Mouse (Mus musculus): ENCODE results near the gene Ybx2. TPM values are rescaled to one million over a fixed set of nuclear protein-coding genes. Genes with fewer than 3 reads are reported as not detected.

Ybx2 gene
- total RNA-seq, 2 experiments from 2014 or later = 5.1 to 6.4 TPM

Small RNA genes lying within 50 kb of the gene (microRNA-seq; reads per million reads assigned to microRNA genes)
- not detected for gene Gm44349

Other genes with a start within 250 kb of the Ybx2 start
- gene Tnfsf12, start 239.9 kb upstream of the Ybx2 start, total RNA-seq (2021) = 10 to 100 TPM; 22.3 to 22.9 TPM
- gene Tnfsfm13, start 239.7 kb upstream of the Ybx2 start, total RNA-seq (2021) = 1 to 10 TPM; 4.3 to 4.6 TPM
- gene Polr2a, start 177.2 kb upstream of the Ybx2 start, total RNA-seq (2021) = 10 to 100 TPM; 66.4 to 72.2 TPM
- gene Slc35g3, start 173.8 kb upstream of the Ybx2 start, total RNA-seq (2021) = under 1 TPM in 1 of 2 experiments, not detected in 1; 0.25 TPM
- 10 to 100 TPM; 26.7 to 30.5 TPM for gene Zbtb4, start 169.9 kb upstream of the Ybx2 start, total RNA-seq (2021)
- gene Chrnb1, start 139.9 kb upstream of the Ybx2 start, total RNA-seq (2021) = 100 to 1,000 TPM in 1 of 2 experiments, 10 to 100 TPM in 1; 95.1 to 110 TPM
- gene Fgf11, start 133.9 kb upstream of the Ybx2 start, total RNA-seq (2021) = 10 to 100 TPM; 10.1 to 13.8 TPM
- not detected for gene Tmem102, start 130.2 kb upstream of the Ybx2 start, total RNA-seq (2021)
- not detected for gene Gm39566, start 120.5 kb upstream of the Ybx2 start, total RNA-seq (2021)
- gene Spem2, start 117.3 kb upstream of the Ybx2 start, total RNA-seq (2021) = not detected
- gene Spem1, start 113.6 kb upstream of the Ybx2 start, total RNA-seq (2021) = under 1 TPM in 1 of 2 experiments, not detected in 1; 0.34 TPM
- gene Nlgn2, start 98.0 kb upstream of the Ybx2 start, total RNA-seq (2021) = 10 to 100 TPM; 22.3 to 23.2 TPM
- gene Tmem256, start 97.3 kb upstream of the Ybx2 start, total RNA-seq (2021) = 100 to 1,000 TPM in 1 of 2 experiments, 10 to 100 TPM in 1; 97.5 to 141 TPM
- 10 to 100 TPM; 39.3 to 41.4 TPM for gene Plscr3, start 89.4 kb upstream of the Ybx2 start, total RNA-seq (2021)
- gene Tnk1, start 77.1 kb upstream of the Ybx2 start, total RNA-seq (2021) = under 1 TPM in 1 of 2 experiments, not detected in 1; 0.13 TPM
- gene Tmem95, start 57.8 kb upstream of the Ybx2 start, total RNA-seq (2021) = not detected
- 1 to 10 TPM; 3.5 to 4.7 TPM for gene Kctd11, start 54.4 kb upstream of the Ybx2 start, total RNA-seq (2021)
- 1 to 10 TPM in 1 of 2 experiments, under 1 TPM in 1; 0.65 to 1.1 TPM for gene Acap1, start 40.3 kb upstream of the Ybx2 start, total RNA-seq (2021)
- 1 to 10 TPM; 3.2 to 4.1 TPM for gene 2810408A11Rik, start 34.8 kb upstream of the Ybx2 start, total RNA-seq (2021)
- 10 to 100 TPM; 32.3 to 36.9 TPM for gene Neurl4, start 34.7 kb upstream of the Ybx2 start, total RNA-seq (2021)
- 10 to 100 TPM; 35.9 to 44.5 TPM for gene Gps2, start 21.9 kb upstream of the Ybx2 start, total RNA-seq (2021)
- 100 to 1,000 TPM; 565 to 571 TPM for gene Eif5a, start 13.8 kb upstream of the Ybx2 start, total RNA-seq (2021)
- 100 to 1,000 TPM; 111 to 142 TPM for gene Slc2a4, start 12.4 kb downstream of the Ybx2 start, total RNA-seq (2021)
- under 1 TPM in 1 of 2 experiments, not detected in 1; 0.34 TPM for gene Cldn7, start 29.0 kb downstream of the Ybx2 start, total RNA-seq (2021)
- 100 to 1,000 TPM; 204 to 229 TPM for gene Ctdnep1, start 45.4 kb downstream of the Ybx2 start, total RNA-seq (2021)
- 10 to 100 TPM; 61.9 to 63.7 TPM for gene Elp5, start 46.7 kb downstream of the Ybx2 start, total RNA-seq (2021)
- gene Gabarap, start 55.3 kb downstream of the Ybx2 start, total RNA-seq (2021) = 100 to 1,000 TPM; 234 to 246 TPM
- gene Phf23, start 60.0 kb downstream of the Ybx2 start, total RNA-seq (2021) = 10 to 100 TPM; 31.5 to 34.7 TPM
- 10 to 100 TPM; 19.1 to 22.8 TPM for gene Dvl2, start 64.8 kb downstream of the Ybx2 start, total RNA-seq (2021)
- 100 to 1,000 TPM; 233 to 241 TPM for gene Acadvl, start 79.6 kb downstream of the Ybx2 start, total RNA-seq (2021)
- gene Dlg4, start 81.1 kb downstream of the Ybx2 start, total RNA-seq (2021) = 10 to 100 TPM; 23.9 to 33.8 TPM
- gene Asgr1, start 118.3 kb downstream of the Ybx2 start, total RNA-seq (2021) = under 1 TPM in 1 of 2 experiments, not detected in 1; 0.62 TPM
- gene Asgr2, start 156.8 kb downstream of the Ybx2 start, total RNA-seq (2021) = under 1 TPM in 1 of 2 experiments, not detected in 1; 0.62 TPM
- gene Mgl2, start 194.5 kb downstream of the Ybx2 start, total RNA-seq (2021) = 1 to 10 TPM; 2.8 to 4.2 TPM
- 10 to 100 TPM in 1 of 2 experiments, 1 to 10 TPM in 1; 8.6 to 10.5 TPM for gene Clec10a, start 220.4 kb downstream of the Ybx2 start, total RNA-seq (2021)